In genomic region chr19:47427841-47428789, GRCm38 (mm10) we compare ENCODE assay signal across 7 mouse cellular contexts. TPM values are rescaled to one million over a fixed set of nuclear protein-coding genes. Genes with fewer than 3 reads are reported as not detected.
A peak's percentile ranks its signal among the peaks of the same experiment; 100 is the strongest.
DNase-seq lines count a peak whose midpoint lies in the region; ATAC-seq and TF ChIP-seq lines count a peak whose summit lies in the region.

No protein-coding gene starts in this region.

- no peak; the same call in 1 of the 2 replicates for ATAC-seq in liver, embryonic 11.5 days (replicated peaks; ENCODE audit: low FRiP score)
- ATAC-seq in embryonic facial prominence, embryonic 15.5 days (ENCODE audit: insufficient number of reproducible peaks, low FRiP score, low TSS enrichment, low read depth) = 0 out of 2 replicates have a peak, but pooled peaks have one; percentile 44

- peak overlapping the region; percentile 36 for H3K4me2 ChIP-seq in liver, embryonic 11.5 days
- H3K4me2 ChIP-seq in embryonic facial prominence, embryonic 15.5 days (replicated peaks) = no peak overlapping the region

- no peak overlapping the region for H3K4me3 ChIP-seq in liver, embryonic 11.5 days (ENCODE audit: low read depth, low read length)
- H3K4me3 ChIP-seq in embryonic facial prominence, embryonic 15.5 days (replicated peaks) = no peak overlapping the region
- no peak overlapping the region for H3K4me3 ChIP-seq in limb, embryonic 10.5 days
- no peak overlapping the region for H3K4me3 ChIP-seq in small intestine, adult 2 months (ENCODE audit: low read depth, low read length)

- H3K27me3 ChIP-seq in liver, embryonic 11.5 days (replicated peaks; ENCODE audit: control insufficient read depth, insufficient read depth, low read length) = no peaks in the 10 kb centered on the region
- H3K27me3 ChIP-seq in embryonic facial prominence, embryonic 15.5 days = no peaks in the 10 kb centered on the region
- H3K27me3 ChIP-seq in limb, embryonic 10.5 days (ENCODE audit: low read depth, poor library complexity, severe bottlenecking) = peaks cover 4% of the 10 kb centered on the region; the same call in 1 of the 2 replicates
- no peaks in the 10 kb centered on the region for H3K27me3 ChIP-seq in small intestine, adult 2 months (ENCODE audit: control insufficient read depth, insufficient read depth, low read length)

- TF ChIP-seq CTCF in small intestine, adult 2 months (IDR thresholded peaks at IDR 0.05; ENCODE audit: extremely low read depth, insufficient read length, insufficient replicate concordance, low read depth, low read length) = no peak

- H3K27ac ChIP-seq in liver, embryonic 11.5 days (ENCODE audit: low read depth, low read length) = peak overlapping the region; percentile 60; the same call in 1 of the 2 replicates
- 0 out of 2 replicates have a peak overlapping the region, but pooled peaks have one; percentile 34 for H3K27ac ChIP-seq in embryonic facial prominence, embryonic 15.5 days (replicated peaks)
- H3K27ac ChIP-seq in limb, embryonic 10.5 days = peak overlapping the region; percentile 28; the same call in 1 of the 2 replicates
- H3K27ac ChIP-seq in small intestine, adult 2 months (ENCODE audit: insufficient read depth, low read depth, low read length) = 0 out of 2 replicates have a peak overlapping the region, but pooled peaks have one; percentile 2

- WGBS in liver, embryonic 11.5 days = 29% methylated on average over 13 of the region's 13 CpGs
- 45% methylated on average over 13 of the region's 13 CpGs for WGBS in embryonic facial prominence, embryonic 15.5 days
- 13% methylated on average over 13 of the region's 13 CpGs for WGBS in limb, embryonic 10.5 days
- 23% methylated on average over 13 of the region's 13 CpGs for WGBS in small intestine, adult 2 months

- TF ChIP-seq POLR2A in small intestine, adult 2 months (IDR thresholded peaks at IDR 0.05; ENCODE audit: low read depth, low read length) = no peak

- no peaks in the 10 kb centered on the region for H3K36me3 ChIP-seq in liver, embryonic 11.5 days (ENCODE audit: control insufficient read depth, insufficient read depth, low read length)
- H3K36me3 ChIP-seq in embryonic facial prominence, embryonic 15.5 days = no peaks in the 10 kb centered on the region
- peaks cover 10% of the 10 kb centered on the region; the same call in 1 of the 2 replicates for H3K36me3 ChIP-seq in limb, embryonic 10.5 days
- no peaks in the 10 kb centered on the region for H3K36me3 ChIP-seq in small intestine, adult 2 months (ENCODE audit: control insufficient read depth, insufficient read depth, low read length)

- DNase-seq in liver, embryonic 11.5 days (ENCODE audit: low spot score) = no peak
- DNase-seq in liver = no peak
- no peak for DNase-seq in limb, embryonic 10.5 days (ENCODE audit: low spot score)
- DNase-seq in adrenal gland, postnatal 10 days = no peak
- DNase-seq in ovary, adult 18-20 months (ENCODE audit: low spot score) = no peak

- no peak overlapping the region for H3K9ac ChIP-seq in liver, embryonic 11.5 days (ENCODE audit: low read depth, low read length)
- no peak overlapping the region for H3K9ac ChIP-seq in embryonic facial prominence, embryonic 15.5 days

- peaks cover 57% of the 10 kb centered on the region for H3K4me1 ChIP-seq in liver, embryonic 11.5 days (replicated peaks; ENCODE audit: control insufficient read depth, insufficient read depth, low read length)
- H3K4me1 ChIP-seq in embryonic facial prominence, embryonic 15.5 days = peaks cover 40% of the 10 kb centered on the region
- H3K4me1 ChIP-seq in limb, embryonic 10.5 days = peaks cover 45% of the 10 kb centered on the region
- peaks cover 29% of the 10 kb centered on the region for H3K4me1 ChIP-seq in small intestine, adult 2 months (ENCODE audit: control insufficient read depth, insufficient read depth, insufficient read length, low read length)

- H3K9me3 ChIP-seq in liver, embryonic 11.5 days (ENCODE audit: control insufficient read depth, low read length) = no peaks in the 10 kb centered on the region
- no peaks in the 10 kb centered on the region for H3K9me3 ChIP-seq in embryonic facial prominence, embryonic 15.5 days (replicated peaks)
- no peaks in the 10 kb centered on the region for H3K9me3 ChIP-seq in limb, embryonic 10.5 days (replicated peaks)

RNA-seq across cellular contexts. Expression of gene Sh3pxd2a, which starts 36.1 kb away (rescaled TPM):
- polyA plus RNA-seq in liver, embryonic 11.5 days (2014; fragmentation: Nextera tagmentation; extraction: Ambion mirVana) = 2.9 and 3.6 TPM in 2 replicates
- 15.8 and 16.0 TPM in 2 replicates for polyA plus RNA-seq in embryonic facial prominence, embryonic 15.5 days (2015; fragmentation: Nextera tagmentation; extraction: Ambion mirVana)
- polyA plus RNA-seq in limb, embryonic 10.5 days (2016; fragmentation: Nextera tagmentation; extraction: Ambion mirVana) = 3.1 and 3.8 TPM in 2 replicates
- 6.2 and 6.3 TPM in 2 replicates for polyA plus RNA-seq in small intestine, adult 2 months (2012; rRNA removed)
- total RNA-seq in adrenal gland, postnatal 10 days (2021) = 100 to 1,000 TPM; 138 to 164 TPM

Comparison
In these comparisons a context has a peak if more than half of its experiments do, and no peak if none do; other contexts are left out.
1. H3K27ac ChIP-seq: peak in every context shown above with its lines; median percentile 60 in liver, embryonic 11.5 days; 34 in embryonic facial prominence, embryonic 15.5 days; 28 in limb, embryonic 10.5 days; 2 in small intestine, adult 2 months.